Mouse (Mus musculus): ENCODE results near the gene Gm49396.

Gm49396 gene

DNA sequence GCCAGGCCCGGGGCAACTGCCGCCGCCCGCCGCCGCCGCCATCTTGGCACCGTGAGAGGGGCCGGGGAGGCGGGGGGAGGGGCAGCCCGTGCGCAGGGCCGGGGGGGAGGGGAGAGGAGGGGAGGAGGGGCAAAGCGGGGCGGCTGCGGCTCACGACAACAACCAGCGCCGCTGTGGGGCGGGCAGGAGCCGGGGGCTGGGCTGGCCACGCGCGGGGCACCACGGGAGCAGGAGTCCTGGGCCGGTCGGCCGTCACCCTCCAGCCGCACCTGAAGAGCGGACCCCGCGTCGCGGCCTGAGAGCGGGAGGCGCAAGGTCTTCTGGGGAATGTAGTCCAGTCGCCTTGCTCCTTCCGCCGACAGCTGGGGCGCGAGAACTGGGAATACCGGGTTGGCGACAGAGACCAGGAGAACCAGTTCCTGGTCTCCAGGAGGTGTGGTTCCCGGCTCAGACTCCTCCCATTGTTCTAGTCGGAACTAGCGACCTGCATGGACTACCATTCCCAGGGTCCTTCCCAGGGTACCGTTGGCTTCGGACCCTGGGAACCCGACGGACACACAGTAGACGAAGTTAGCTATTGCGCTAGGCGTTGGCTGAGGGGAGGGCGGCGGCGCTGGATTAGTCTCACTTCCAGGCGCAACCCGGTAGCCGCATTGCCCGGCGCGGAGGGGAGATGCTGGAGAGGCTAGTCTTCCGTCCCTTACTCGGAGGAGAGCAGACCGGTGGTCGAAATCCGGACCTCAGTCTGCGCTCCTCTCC is 25.7 kb downstream of the Gm49396 start, which contains the start of gene Kmt2b:
Kmt2b (minus strand) TSS at position 51 of the 759 bp plus-strand sequence.
- DNase-seq: peak; percentile 90

- peak; percentile 94 for DNase-seq
These were observed 26.5 kb downstream of the Gm49396 start for GRCm38 (mm10) chr7:30589435-30590301.

- no peak for DNase-seq
These were observed 27.9 kb downstream of the Gm49396 start for GRCm38 (mm10) chr7:30590927-30591604.

DNA sequence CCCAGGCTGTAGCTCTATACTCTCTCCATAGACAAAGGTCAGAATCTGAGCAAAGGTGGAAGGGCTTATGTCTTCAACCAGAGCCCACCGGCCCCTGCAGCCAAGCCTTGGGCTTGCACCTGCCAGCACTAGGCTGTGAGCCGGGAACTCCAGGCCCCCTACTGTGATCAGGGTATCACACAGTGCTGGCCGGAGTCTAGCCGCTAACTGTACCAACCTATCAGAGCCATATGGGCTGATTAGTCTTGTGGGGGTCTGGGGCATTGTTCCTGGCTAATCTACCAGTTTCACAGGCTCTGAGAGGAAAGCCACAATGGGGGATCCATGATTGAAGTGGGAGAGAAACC is 28.4 kb downstream of the Gm49396 start:
- DNase-seq: no peak

GRCm38 (mm10) chr7:30592772-30593423 is 29.8 kb downstream of the Gm49396 start:
- no peak for DNase-seq

- DNase-seq: no peak
These were observed 30.7 kb downstream of the Gm49396 start for GRCm38 (mm10) chr7:30593579-30594509.

- no peak for DNase-seq
These were observed 31.4 kb downstream of the Gm49396 start for GRCm38 (mm10) chr7:30594510-30595024.

- no peak for DNase-seq
These were observed 32.9 kb downstream of the Gm49396 start for GRCm38 (mm10) chr7:30596093-30596492.

- no peak for DNase-seq
These were observed 33.7 kb downstream of the Gm49396 start for GRCm38 (mm10) chr7:30596811-30597210.

DNA sequence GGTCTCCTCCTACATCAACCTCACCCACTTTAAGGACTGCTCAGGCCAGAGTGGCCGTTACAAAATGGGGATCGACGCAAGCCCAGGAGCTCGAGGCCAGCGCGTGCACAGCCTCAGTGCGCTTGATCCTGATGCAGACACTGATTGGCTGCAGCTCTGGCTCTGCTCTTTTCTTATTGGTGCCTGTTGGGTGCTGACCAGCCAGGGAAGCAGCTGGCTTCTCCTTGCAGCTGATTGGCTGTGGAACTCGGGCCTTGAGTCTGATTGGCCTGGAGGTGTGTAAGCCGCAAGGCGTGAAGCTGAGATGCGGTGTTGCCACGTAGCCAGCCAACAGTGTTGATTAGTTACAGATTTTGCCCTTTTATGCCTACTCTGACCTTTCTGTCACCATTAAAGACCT is 35.6 kb downstream of the Gm49396 start, which contains the start of gene Zbtb32:
Zbtb32 (minus strand) TSS at position 124 of the 400 bp plus-strand sequence.
- DNase-seq: no peak

- DNase-seq: peak; percentile 74
These were observed 36.8 kb downstream of the Gm49396 start for GRCm38 (mm10) chr7:30599933-30600353.

DNA sequence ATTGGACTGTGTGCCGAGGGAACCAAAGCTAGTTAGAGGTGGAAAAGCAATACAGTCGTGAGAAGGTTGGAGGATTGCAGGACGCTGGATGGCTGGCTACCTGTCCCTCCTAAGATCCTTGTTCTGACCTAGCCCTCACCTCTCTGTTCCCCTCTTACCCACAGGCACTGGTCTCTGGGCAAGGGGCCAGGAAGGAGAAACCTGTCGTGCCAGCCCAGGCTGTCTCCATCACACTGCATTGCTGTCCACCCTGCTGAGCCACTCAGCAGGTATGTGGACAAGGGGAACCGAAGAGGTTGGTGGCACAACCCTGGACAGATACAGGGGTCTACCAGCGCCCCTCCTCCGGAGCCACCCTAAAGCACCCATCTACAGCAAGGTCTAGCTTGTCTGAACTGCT is 37.5 kb downstream of the Gm49396 start:
- no peak for DNase-seq

DNA sequence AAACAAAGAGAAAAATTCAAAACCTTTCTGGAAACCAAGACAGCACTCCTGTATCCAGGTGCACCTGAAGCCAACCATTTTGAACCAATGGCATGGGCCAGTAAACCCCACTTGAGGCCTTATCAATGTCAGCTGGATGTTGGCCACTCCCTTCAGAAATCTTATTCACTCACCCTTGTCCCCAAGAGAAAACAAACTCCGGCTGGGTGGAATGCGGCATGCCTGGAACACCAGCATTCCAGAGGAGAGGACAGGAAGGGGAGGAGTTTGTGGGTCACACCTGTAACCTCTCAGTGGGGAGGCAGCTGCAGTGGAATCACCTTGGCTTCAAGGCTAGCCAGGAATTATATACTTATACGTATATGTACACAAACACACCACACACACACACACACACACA is 39.4 kb downstream of the Gm49396 start:
- no peak for DNase-seq

GRCm38 (mm10) chr7:30604424-30604823 is 41.3 kb downstream of the Gm49396 start:
- no peak for DNase-seq

DNA sequence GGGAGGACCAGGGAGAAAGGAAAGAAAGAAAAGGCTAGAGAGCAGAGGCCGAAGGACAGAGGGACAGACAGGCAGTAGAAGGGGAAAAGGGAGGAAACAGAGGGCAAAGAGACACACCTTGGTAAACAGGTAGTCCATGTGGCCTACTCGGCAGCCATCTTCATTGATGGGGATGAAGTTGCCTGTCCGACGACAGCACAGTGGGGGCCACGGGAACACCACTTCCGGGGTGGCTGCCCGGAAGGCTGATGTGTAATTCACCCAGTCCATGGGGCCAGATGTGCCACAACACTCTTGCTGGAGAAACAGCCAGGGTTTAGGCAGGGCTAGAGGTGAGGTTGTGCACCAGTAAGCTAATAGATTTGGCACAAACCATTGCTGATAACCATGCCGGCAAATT is 41.8 kb downstream of the Gm49396 start:
- DNase-seq: no peak

GRCm38 (mm10) chr7:30607706-30608309 is 44.7 kb downstream of the Gm49396 start:
- peak; percentile 84 for DNase-seq

- DNase-seq: peak; percentile 39
These were observed 45.3 kb downstream of the Gm49396 start for GRCm38 (mm10) chr7:30608476-30608875.

GRCm38 (mm10) chr7:30610043-30610442 is 46.9 kb downstream of the Gm49396 start:
- no peak for DNase-seq

- DNase-seq: no peak
These were observed 49.7 kb downstream of the Gm49396 start, which contains the start of gene Upk1a for GRCm38 (mm10) chr7:30612654-30613402. TSS of gene Upk1a (minus strand) at chr7:30612847.

DNA sequence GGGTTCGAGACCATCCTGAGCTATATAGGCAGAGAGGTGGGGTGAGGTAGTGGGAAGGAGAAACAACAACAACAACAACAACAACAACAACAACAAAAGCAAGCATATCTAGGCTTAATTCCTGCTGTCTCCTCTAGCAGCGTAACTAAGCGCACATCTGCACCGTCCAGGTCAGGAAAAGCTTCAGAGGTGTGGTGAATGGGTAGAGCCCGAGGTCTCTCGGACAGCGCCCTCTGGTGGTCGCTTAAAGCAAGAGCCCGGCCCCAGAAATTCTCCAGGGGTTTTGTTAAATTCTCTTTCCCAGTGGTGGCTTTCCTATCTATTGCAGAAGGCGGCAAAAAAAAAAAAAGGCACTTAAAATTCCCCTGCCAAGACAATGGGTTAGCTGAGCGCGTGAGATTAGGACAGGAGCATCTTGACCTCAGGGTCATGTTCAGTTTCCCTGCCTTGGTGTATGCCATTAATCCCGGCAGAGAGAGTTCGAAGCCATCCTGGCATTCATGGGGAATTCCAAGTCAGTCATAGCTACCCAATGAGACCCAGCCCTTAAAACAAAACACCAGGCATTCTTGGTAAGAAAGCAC is 50.5 kb downstream of the Gm49396 start:
- DNase-seq: peak; percentile 85
